ENCODE assay signal across 11 mouse cellular contexts in the genomic region with DNA sequence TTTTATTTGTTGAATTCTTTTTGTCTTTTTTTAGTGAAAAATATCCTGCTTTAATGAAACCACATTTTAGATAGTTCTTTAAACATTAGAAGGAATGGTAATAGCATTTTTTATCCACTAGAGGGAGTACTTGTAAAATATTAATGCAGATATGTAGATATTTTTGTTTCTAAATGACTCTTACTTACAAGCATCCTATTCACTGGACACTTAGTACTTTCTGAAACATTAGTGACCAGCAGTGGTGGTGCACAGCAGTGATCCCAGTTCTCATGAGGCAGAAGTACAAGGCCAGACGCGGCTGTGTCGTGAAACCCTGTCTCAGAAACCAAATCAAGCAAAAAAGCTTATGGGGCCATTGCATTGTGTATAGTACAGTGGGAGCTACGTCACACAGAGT. TPM values are rescaled to one million over a fixed set of nuclear protein-coding genes. Genes with fewer than 3 reads are reported as not detected.
DNase-seq lines count a peak whose midpoint lies in the region; ATAC-seq and TF ChIP-seq lines count a peak whose summit lies in the region.
"Had no signal": no experiment of that assay in that cellular context is flagged by ENCODE, and none has a peak within 500 bp of the region (broad histone marks: within the 10 kb centered on the region; RNA-seq: fewer than 3 reads in every experiment).

No protein-coding gene starts in this region.

- no peak for ATAC-seq in intestine, embryonic 14.5 days (replicated peaks; ENCODE audit: low FRiP score, low TSS enrichment, low read depth)
- ATAC-seq in intestine, embryonic 16.5 days, result no peak
- 0 out of 2 replicates have a peak, but pooled peaks have one; percentile 44 for ATAC-seq in megakaryocyte progenitor cell, adult 5-6 weeks (replicated peaks; ENCODE audit: poor library complexity)

- TF ChIP-seq RAD21 in CH12.LX (IDR thresholded peaks at IDR 0.05; ENCODE audit: low read depth, low read length), result peak; percentile 38

- no peak for TF ChIP-seq EP300 in CH12.LX (IDR thresholded peaks at IDR 0.05; ENCODE audit: low read length)

- TF ChIP-seq POLR2A in cerebellum, adult 2 months (IDR thresholded peaks at IDR 0.05; ENCODE audit: borderline replicate concordance, insufficient read depth, low read length), result no peak
- no peak for TF ChIP-seq POLR2A in CH12.LX (IDR thresholded peaks at IDR 0.05; ENCODE audit: low read depth, low read length)

- in situ Hi-C loops in CH12.LX (cut with MboI; ENCODE audit: low pct_ligation_motif_present, low pct_unique_long_range_greater_than_20kb, low sequenced_read_pairs), result loop anchor here (10.0 kb wide), 1 partner anchor 426 kb away; no protein-coding TSS in a partner anchor

- 88% methylated on average over 4 of the region's 4 CpGs for WGBS in cerebellum, adult 2 months
- 85% methylated on average over 4 of the region's 4 CpGs for WGBS in intestine, embryonic 14.5 days
- WGBS in intestine, embryonic 16.5 days, result 83% methylated on average over 4 of the region's 4 CpGs

- no peaks in the 10 kb centered on the region for H3K27me3 ChIP-seq in cerebellum, adult 2 months (ENCODE audit: control insufficient read depth, insufficient read depth, low read length)
- H3K27me3 ChIP-seq in intestine, embryonic 14.5 days (replicated peaks; ENCODE audit: control insufficient read depth, insufficient read depth, low read length), result no peaks in the 10 kb centered on the region
- no peaks in the 10 kb centered on the region for H3K27me3 ChIP-seq in intestine, embryonic 16.5 days (replicated peaks; ENCODE audit: control insufficient read depth, insufficient read depth, low read length)
- no peaks in the 10 kb centered on the region for H3K27me3 ChIP-seq in CH12.LX (replicated peaks)

- TF ChIP-seq CTCF in cerebellum, adult 2 months (IDR thresholded peaks at IDR 0.05; ENCODE audit: borderline replicate concordance, insufficient read depth, low read depth, low read length), result peak; percentile 34; the same call in 1 of the 2 replicates
- TF ChIP-seq CTCF in CH12.LX (conservative IDR thresholded peaks at IDR 0.05 in 1 of 2, IDR thresholded peaks at IDR 0.05 in 1 of 2; ENCODE audit: low read depth in 2 of 2, low read length in 2 of 2), result peak; percentile 14 to 56; a peak in 3 of 4 replicates

- H3K9me3 ChIP-seq in intestine, embryonic 14.5 days (ENCODE audit: control insufficient read depth, low read length), result no peaks in the 10 kb centered on the region
- no peaks in the 10 kb centered on the region for H3K9me3 ChIP-seq in intestine, embryonic 16.5 days (ENCODE audit: control insufficient read depth, low read length)
- H3K9me3 ChIP-seq in CH12.LX (replicated peaks; ENCODE audit: low read length), result no peaks in the 10 kb centered on the region

- no peak overlapping the region for H3K9ac ChIP-seq in intestine, embryonic 14.5 days (ENCODE audit: low read length)
- no peak overlapping the region for H3K9ac ChIP-seq in intestine, embryonic 16.5 days (ENCODE audit: low read depth, low read length)
- H3K9ac ChIP-seq in CH12.LX (ENCODE audit: insufficient read depth, low read depth), result no peak overlapping the region

- dilution Hi-C loops in CH12.LX (cut with MboI; ENCODE audit: extremely low pct_ligation_motif_present, extremely low pct_unique_long_range_greater_than_20kb, low sequenced_read_pairs), result no loop called here

- no peaks in the 10 kb centered on the region for H3K79me2 ChIP-seq in CH12.LX (replicated peaks; ENCODE audit: control insufficient read depth, extremely low read depth, insufficient read depth, poor library complexity, severe bottlenecking)

- H3K4me2 ChIP-seq in intestine, embryonic 14.5 days (ENCODE audit: low read length), result no peak overlapping the region
- H3K4me2 ChIP-seq in intestine, embryonic 16.5 days (ENCODE audit: low read depth, low read length), result no peak overlapping the region
- H3K4me2 ChIP-seq in CH12.LX (ENCODE audit: insufficient read depth, low read depth, poor library complexity, severe bottlenecking), result no peak overlapping the region

- peaks cover 29% of the 10 kb centered on the region for H3K36me3 ChIP-seq in intestine, embryonic 14.5 days (ENCODE audit: control insufficient read depth, insufficient read depth, low read length)
- no peaks in the 10 kb centered on the region for H3K36me3 ChIP-seq in intestine, embryonic 16.5 days (ENCODE audit: control insufficient read depth, insufficient read depth, low read length)
- H3K36me3 ChIP-seq in CH12.LX (replicated peaks in 1 of 2; ENCODE audit: control insufficient read depth in 1 of 2, insufficient read depth in 1 of 2, low read length in 1 of 2), result peaks cover 62 to 89% of the 10 kb centered on the region in 2 experiments

- DNase-seq in cerebellum, adult 2 months, result no peak
- DNase-seq in cerebellum, postnatal 36 days, result no peak
- DNase-seq in intestine, embryonic 14.5 days (ENCODE audit: low spot score), result peak; percentile 56
- DNase-seq in CH12.LX (ENCODE audit: extremely low read depth), result peak; percentile 21
- DNase-seq in kidney, adult 11 months, result no peak
- no peak for DNase-seq in adrenal gland, postnatal 25 days
- DNase-seq: kidney, adult 2 months; lung, postnatal 4 days had no signal

- no peak overlapping the region for H3K4me3 ChIP-seq in cerebellum, adult 2 months (replicated peaks; ENCODE audit: insufficient read depth, low read depth, low read length)
- no peak overlapping the region for H3K4me3 ChIP-seq in intestine, embryonic 14.5 days (ENCODE audit: low read depth, low read length)
- H3K4me3 ChIP-seq in intestine, embryonic 16.5 days (ENCODE audit: low read length), result no peak overlapping the region
- H3K4me3 ChIP-seq in CH12.LX (replicated peaks in 1 of 3; ENCODE audit: low read depth in 2 of 3, low read length in 2 of 3, poor library complexity in 1 of 3), result no peak overlapping the region

- no peak overlapping the region for H3K27ac ChIP-seq in cerebellum, adult 2 months (ENCODE audit: insufficient read depth, low read length)
- no peak overlapping the region for H3K27ac ChIP-seq in intestine, embryonic 14.5 days (ENCODE audit: low read depth)
- H3K27ac ChIP-seq in intestine, embryonic 16.5 days (ENCODE audit: low read length), result no peak overlapping the region
- no peak overlapping the region for H3K27ac ChIP-seq in CH12.LX (ENCODE audit: insufficient read depth, low read depth)

- no peaks in the 10 kb centered on the region for H3K4me1 ChIP-seq in cerebellum, adult 2 months (ENCODE audit: control insufficient read depth, insufficient read depth, low read length)
- no peaks in the 10 kb centered on the region for H3K4me1 ChIP-seq in intestine, embryonic 14.5 days (replicated peaks; ENCODE audit: control insufficient read depth, insufficient read depth, low read length)
- H3K4me1 ChIP-seq in intestine, embryonic 16.5 days (ENCODE audit: control insufficient read depth, insufficient read depth, low read length), result no peaks in the 10 kb centered on the region
- H3K4me1 ChIP-seq in CH12.LX (ENCODE audit: control insufficient read depth in 1 of 2, insufficient read depth in 2 of 2), result no peaks in the 10 kb centered on the region

TF ChIP-seq in CH12.LX, 34 proteins besides CTCF, POLR2A, EP300 and RAD21 (continues in another document):
- TF ChIP-seq JUND (conservative IDR thresholded peaks at IDR 0.05; ENCODE audit: low read depth, low read length) (peak; percentile 86), GABPA (IDR thresholded peaks at IDR 0.05; ENCODE audit: insufficient replicate concordance, low read depth, low read length) (no peak), CHD1 (IDR thresholded peaks at IDR 0.05; ENCODE audit: low read depth, low read length) (no peak), E2F4 (IDR thresholded peaks at IDR 0.05; ENCODE audit: insufficient replicate concordance, low read depth, low read length) (no peak), JUN (IDR thresholded peaks at IDR 0.05; ENCODE audit: insufficient read depth, low read depth, low read length) (peak; percentile 38; the same call in 1 of the 2 replicates), IRF4 (IDR thresholded peaks at IDR 0.05; ENCODE audit: low read depth, low read length) (peak; percentile 67; the same call in 1 of the 2 replicates), CHD2 (IDR thresholded peaks at IDR 0.05; ENCODE audit: low read length) (no peak), MXI1 (IDR thresholded peaks at IDR 0.05; ENCODE audit: low read depth, low read length) (no peak), SIN3A (IDR thresholded peaks at IDR 0.05; ENCODE audit: low read length) (no peak), NELFE (IDR thresholded peaks at IDR 0.05; ENCODE audit: low read depth, low read length) (no peak)

RNA-seq across cellular contexts. Expression of gene D6Wsu163e, which starts 8.6 kb away (rescaled TPM):
- polyA plus RNA-seq in cerebellum, adult 2 months (2012; rRNA removed), result 22.7 and 24.3 TPM in 2 replicates
- 15.1 and 15.9 TPM in 2 replicates for polyA plus RNA-seq in intestine, embryonic 14.5 days (2014; fragmentation: Nextera tagmentation; extraction: Ambion mirVana)
- 20.7 and 23.1 TPM in 2 replicates for polyA plus RNA-seq in intestine, embryonic 16.5 days (2015; fragmentation: Nextera tagmentation; extraction: Ambion mirVana)
- total RNA-seq in CH12.LX (2012; rRNA removed), result 18.7 and 26.5 TPM in 2 replicates
- total RNA-seq in CH12.LX (2014; rRNA removed), result 42.0 and 42.7 TPM in 2 replicates
- polyA plus RNA-seq in CH12.LX (2012; ENCODE audit: insufficient read length, low read depth), result 26.6 and 31.1 TPM in 2 replicates
- 33.7 and 52.4 TPM in 2 replicates for total RNA-seq in megakaryocyte progenitor cell, adult 5-6 weeks (2015)
- total RNA-seq in megakaryocyte progenitor cell, adult 5-6 weeks (2017), result 39.0 and 56.7 TPM in 2 replicates
- total RNA-seq in adrenal gland, postnatal 25 days (2021), result 24.7 and 25.1 TPM in 2 replicates

RNA-seq across cellular contexts. Expression of gene Rad51ap1, which starts 8.9 kb away (rescaled TPM):
- 5.5 and 6.6 TPM in 2 replicates for polyA plus RNA-seq in cerebellum, adult 2 months (2012; rRNA removed)
- 62.8 and 68.1 TPM in 2 replicates for polyA plus RNA-seq in intestine, embryonic 14.5 days (2014; fragmentation: Nextera tagmentation; extraction: Ambion mirVana)
- 35.2 and 37.1 TPM in 2 replicates for polyA plus RNA-seq in intestine, embryonic 16.5 days (2015; fragmentation: Nextera tagmentation; extraction: Ambion mirVana)
- total RNA-seq in CH12.LX (2012; rRNA removed) (30.0 and 39.2 TPM in 2 replicates), CH12.LX (2014; rRNA removed) (84.1 and 87.9 TPM in 2 replicates)
- polyA plus RNA-seq in CH12.LX (2012; ENCODE audit: insufficient read length, low read depth), result 79.1 and 118 TPM in 2 replicates
- total RNA-seq in megakaryocyte progenitor cell, adult 5-6 weeks (2015), result 37.9 and 44.3 TPM in 2 replicates
- total RNA-seq in megakaryocyte progenitor cell, adult 5-6 weeks (2017), result 137 and 188 TPM in 2 replicates
- total RNA-seq in adrenal gland, postnatal 25 days (2021), result 3.7 and 5.9 TPM in 2 replicates

RNA-seq across cellular contexts. Expression of gene Dyrk4, which starts 26.7 kb away (rescaled TPM):
- polyA plus RNA-seq in cerebellum, adult 2 months (2012; rRNA removed), result 0.10 and 0.23 TPM in 2 replicates
- not detected in 2 replicates for polyA plus RNA-seq in intestine, embryonic 14.5 days (2014; fragmentation: Nextera tagmentation; extraction: Ambion mirVana)
- polyA plus RNA-seq in intestine, embryonic 16.5 days (2015; fragmentation: Nextera tagmentation; extraction: Ambion mirVana), result not detected in 2 replicates
- 8.8 and 13.1 TPM in 2 replicates for total RNA-seq in CH12.LX (2012; rRNA removed)
- 7.3 and 7.8 TPM in 2 replicates for total RNA-seq in CH12.LX (2014; rRNA removed)
- polyA plus RNA-seq in CH12.LX (2012; ENCODE audit: insufficient read length, low read depth), result 30.0 and 30.3 TPM in 2 replicates
- 0.17 TPM in 1 of 2 replicates, not detected in the other for total RNA-seq in megakaryocyte progenitor cell, adult 5-6 weeks (2015)
- 0.88 TPM in 1 of 2 replicates, not detected in the other for total RNA-seq in megakaryocyte progenitor cell, adult 5-6 weeks (2017)
- not detected in 2 replicates for total RNA-seq in adrenal gland, postnatal 25 days (2021)
- polyA plus RNA-seq: gonadal fat pad, adult 2 months; kidney, adult 2 months had no signal

Comparison
In these comparisons a context has a peak if more than half of its experiments do, and no peak if none do; other contexts are left out.
1. DNase-seq: peak in intestine, embryonic 14.5 days (single experiment) and CH12.LX (single experiment); none in cerebellum, adult 2 months (0 of 2), cerebellum, postnatal 36 days (0 of 2), kidney, adult 11 months (single experiment) and adrenal gland, postnatal 25 days (single experiment).
2. RNA of gene Dyrk4, which starts 26.7 kb away (polyA plus RNA-seq): 30.0 to 30.3 TPM in CH12.LX; 0.10 to 0.23 TPM in cerebellum, adult 2 months, not detected in intestine, embryonic 16.5 days and not detected in intestine, embryonic 14.5 days; every median in the first group is over 10 times any median in the second.